Mouse (Mus musculus) ovary, adult 10 weeks (tissue): ENCODE data around the gene Olfr1462. TPM values are rescaled to one million over a fixed set of nuclear protein-coding genes. Genes with fewer than 3 reads are reported as not detected.

Source experiments
- polyA plus RNA-seq: library from polyadenylated mRNA; stranded (reverse); fragments of 350-450 nt; fragmentation: Illumina TruSeq; extraction: RNeasy Lipid Tissue Mini Kit (QIAGEN cat#74804); gene quantifications from one replicate; pipeline ENCODE4 v1.2.3, GENCODE M21; 2014

Gene Olfr1462
- not detected for polyA plus RNA-seq

DNA sequence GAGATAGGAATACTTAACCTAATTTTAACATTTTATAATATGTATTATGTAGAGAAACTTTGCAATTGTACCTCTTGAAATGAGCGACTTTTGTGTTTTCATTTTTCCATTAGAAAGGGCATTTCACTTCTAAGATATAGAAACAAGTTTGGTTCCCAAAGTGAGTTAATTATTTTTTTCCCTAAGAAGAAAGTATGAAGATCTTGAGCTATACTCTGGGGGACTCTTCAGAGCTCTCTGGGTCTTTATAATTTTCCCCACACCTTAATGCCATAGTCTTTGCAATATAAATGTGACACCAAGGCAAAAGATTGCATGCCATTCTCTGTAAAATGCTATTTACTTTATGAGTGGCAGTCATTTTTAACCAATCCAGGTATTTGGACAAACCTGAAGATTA lies at the start of gene Olfr1462:
TSS of gene Olfr1462 (plus strand) at position 301 of the 400 bp plus-strand sequence.

DNA sequence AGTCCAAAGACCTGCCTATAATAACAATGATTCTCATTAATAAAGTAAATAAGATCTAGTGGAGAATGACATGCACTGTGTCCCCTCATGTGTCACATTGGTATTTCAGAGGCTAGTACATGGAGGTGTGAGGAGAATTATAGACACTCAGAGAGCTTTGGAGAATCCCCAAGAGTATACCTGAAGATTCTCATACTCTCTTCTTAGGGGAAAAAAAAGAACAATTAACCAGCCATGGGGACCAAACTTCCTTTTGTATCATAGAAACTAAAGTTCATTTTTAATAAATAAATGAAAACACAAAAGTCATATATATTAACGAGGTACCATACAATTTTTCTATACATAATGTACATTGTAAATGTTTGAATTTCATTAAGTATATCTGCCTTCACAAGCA lies 36.1 kb upstream of the Olfr1462 start, which contains the start of gene Olfr1459:
TSS of gene Olfr1459 (minus strand) at position 101 of the 400 bp plus-strand sequence.

DNA sequence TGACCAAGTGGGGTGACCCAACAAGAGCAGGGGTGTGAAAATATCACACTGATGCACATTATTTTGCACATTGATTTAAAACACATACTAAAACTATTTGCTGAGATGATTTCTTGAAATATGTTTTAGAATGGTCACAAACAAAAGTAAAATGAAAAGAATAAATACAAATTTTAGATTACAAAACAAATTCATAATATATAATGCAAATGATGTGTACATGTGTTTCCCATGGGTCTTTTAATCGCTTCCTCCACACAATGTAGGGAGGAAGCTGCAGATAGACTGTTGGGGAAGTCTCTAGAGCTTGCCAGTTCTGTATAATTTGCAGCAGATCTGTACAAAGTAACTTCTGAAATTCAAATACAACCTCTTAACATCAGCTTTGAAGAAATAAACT lies 22.8 kb upstream of the Olfr1462 start, which contains the start of gene Olfr1461:
TSS of gene Olfr1461 (plus strand) at position 301 of the 400 bp plus-strand sequence.

DNA sequence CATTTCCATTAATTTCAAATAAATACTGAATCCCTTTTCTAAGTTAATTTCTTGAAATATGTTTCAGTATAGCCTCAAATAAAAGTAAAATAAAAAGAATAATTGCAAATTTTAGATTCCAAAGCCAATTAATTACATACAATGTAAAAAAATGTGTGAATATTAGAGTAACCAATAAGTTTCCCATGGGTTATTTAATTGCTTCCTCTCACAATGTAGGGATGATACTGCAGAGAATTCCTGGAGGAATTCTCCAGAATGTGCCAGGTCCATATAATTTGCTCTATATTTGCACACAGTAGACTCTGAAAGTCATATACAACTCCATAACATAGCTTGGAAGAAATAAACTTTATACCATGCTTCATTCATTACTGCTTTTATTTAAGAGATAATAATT lies 45.5 kb downstream of the Olfr1462 start, which contains the start of gene Olfr1463:
TSS of gene Olfr1463 (plus strand) at position 301 of the 400 bp plus-strand sequence.

Other genes starting within 250 kb of the Olfr1462 start
- gene Olfr1450, start 235.5 kb upstream of the Olfr1462 start, polyA plus RNA-seq: not detected
- gene Olfr1451, start 190.7 kb upstream of the Olfr1462 start, polyA plus RNA-seq: not detected
- not detected for gene Olfr1453, start 157.4 kb upstream of the Olfr1462 start, polyA plus RNA-seq
- gene Olfr1454, start 125.1 kb upstream of the Olfr1462 start, polyA plus RNA-seq: not detected
- not detected for gene Olfr1457, start 87.8 kb upstream of the Olfr1462 start, polyA plus RNA-seq
- gene Olfr1458, start 79.0 kb upstream of the Olfr1462 start, polyA plus RNA-seq: not detected
- not detected for gene Olfr1459, start 36.2 kb upstream of the Olfr1462 start, polyA plus RNA-seq
- not detected for gene Olfr1461, start 22.7 kb upstream of the Olfr1462 start, polyA plus RNA-seq
- not detected for gene Olfr1463, start 45.6 kb downstream of the Olfr1462 start, polyA plus RNA-seq
- not detected for gene Olfr1465, start 129.8 kb downstream of the Olfr1462 start, polyA plus RNA-seq
- gene Olfr1466, start 153.1 kb downstream of the Olfr1462 start, polyA plus RNA-seq: not detected
- gene Olfr1467, start 176.5 kb downstream of the Olfr1462 start, polyA plus RNA-seq: not detected
- gene Olfr1469, start 222.1 kb downstream of the Olfr1462 start, polyA plus RNA-seq: not detected